Mouse (Mus musculus): ENCODE data around the gene Gm9857. TPM values are rescaled to one million over a fixed set of nuclear protein-coding genes. Genes with fewer than 3 reads are reported as not detected.

The Gm9857 gene
- polyA plus RNA-seq, 1 experiment from 2014 or later = not detected

- no peaks in the 10 kb centered on the region for H3K36me3 ChIP-seq (ENCODE audit: control insufficient read depth, insufficient read depth)
- no peak overlapping the region for H3K4me2 ChIP-seq (ENCODE audit: low read depth, low read length)
- no peak overlapping the region for H3K4me3 ChIP-seq (ENCODE audit: low read depth, low read length)
- H3K9ac ChIP-seq (ENCODE audit: low read depth, low read length) = no peak overlapping the region
- no peak overlapping the region for H3K27ac ChIP-seq (ENCODE audit: low read length)
- H3K27me3 ChIP-seq (ENCODE audit: control insufficient read depth, insufficient read depth, low read depth, low read length) = no peaks in the 10 kb centered on the region
- H3K4me1 ChIP-seq (ENCODE audit: control insufficient read depth, low read depth, low read length) = no peaks in the 10 kb centered on the region
- WGBS (ENCODE audit: insufficient replicate concordance) = 59% methylated on average over 3 of the region's 3 CpGs
- H3K9me3 ChIP-seq (replicated peaks; ENCODE audit: control insufficient read depth, low read length) = no peaks in the 10 kb centered on the region
- ATAC-seq (ENCODE audit: low read depth) = no peak
Measured at GRCm38 (mm10) chr3:108966051-108966450, 25.8 kb upstream of the Gm9857 start.

GRCm38 (mm10) chr3:108964361-108965044 is 24.3 kb upstream of the Gm9857 start:
- WGBS (ENCODE audit: insufficient replicate concordance) = 79% methylated on average over 7 of the region's 7 CpGs
- H3K9me3 ChIP-seq (replicated peaks; ENCODE audit: control insufficient read depth, low read length) = no peaks in the 10 kb centered on the region
- no peak for ATAC-seq (ENCODE audit: low read depth)

DNA sequence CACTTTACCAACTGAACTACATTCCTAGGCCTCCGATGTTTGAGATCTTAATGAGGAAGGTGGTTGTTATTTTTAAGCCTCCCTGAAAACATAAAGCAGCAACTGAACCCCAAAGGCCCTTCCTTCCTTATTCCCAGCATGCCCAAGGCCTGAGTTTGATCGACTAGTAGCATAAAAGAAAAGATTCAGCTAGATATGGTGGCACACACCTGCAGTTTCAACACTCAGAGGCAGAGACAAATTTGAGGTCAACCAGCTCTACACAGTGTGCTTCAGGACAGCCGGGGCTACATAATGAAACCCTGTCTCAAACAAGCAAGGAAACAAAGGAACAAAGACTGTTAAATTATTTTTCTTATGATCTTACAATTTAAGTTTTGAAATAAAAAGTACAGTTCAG is 23.5 kb upstream of the Gm9857 start:
- Histone ChIP-seq H3K27me3 (ENCODE audit: control insufficient read depth, insufficient read depth, low read depth, low read length) (no peaks in the 10 kb centered on the region), H3K36me3 (ENCODE audit: control insufficient read depth, insufficient read depth) (no peaks in the 10 kb centered on the region), H3K27ac (ENCODE audit: low read length) (no peak overlapping the region), H3K4me1 (ENCODE audit: control insufficient read depth, low read depth, low read length) (no peaks in the 10 kb centered on the region), H3K9me3 (replicated peaks; ENCODE audit: control insufficient read depth, low read length) (no peaks in the 10 kb centered on the region), H3K9ac (ENCODE audit: low read depth, low read length) (no peak overlapping the region), H3K4me3 (ENCODE audit: low read depth, low read length) (no peak overlapping the region), H3K4me2 (ENCODE audit: low read depth, low read length) (no peak overlapping the region)
- WGBS (ENCODE audit: insufficient replicate concordance) = 53% methylated on average over 3 of the region's 3 CpGs
- no peak for ATAC-seq (ENCODE audit: low read depth)

More at GRCm38 (mm10) chr3:108964361-108965044, 24.3 kb upstream of the Gm9857 start:
- no peak overlapping the region for H3K4me2 ChIP-seq (ENCODE audit: low read depth, low read length)
- H3K4me3 ChIP-seq (ENCODE audit: low read depth, low read length) = no peak overlapping the region
- no peaks in the 10 kb centered on the region for H3K4me1 ChIP-seq (ENCODE audit: control insufficient read depth, low read depth, low read length)
- H3K27me3 ChIP-seq (ENCODE audit: control insufficient read depth, insufficient read depth, low read depth, low read length) = no peaks in the 10 kb centered on the region
- H3K36me3 ChIP-seq (ENCODE audit: control insufficient read depth, insufficient read depth) = no peaks in the 10 kb centered on the region
- H3K9ac ChIP-seq (ENCODE audit: low read depth, low read length) = no peak overlapping the region
- no peak overlapping the region for H3K27ac ChIP-seq (ENCODE audit: low read length)

DNA sequence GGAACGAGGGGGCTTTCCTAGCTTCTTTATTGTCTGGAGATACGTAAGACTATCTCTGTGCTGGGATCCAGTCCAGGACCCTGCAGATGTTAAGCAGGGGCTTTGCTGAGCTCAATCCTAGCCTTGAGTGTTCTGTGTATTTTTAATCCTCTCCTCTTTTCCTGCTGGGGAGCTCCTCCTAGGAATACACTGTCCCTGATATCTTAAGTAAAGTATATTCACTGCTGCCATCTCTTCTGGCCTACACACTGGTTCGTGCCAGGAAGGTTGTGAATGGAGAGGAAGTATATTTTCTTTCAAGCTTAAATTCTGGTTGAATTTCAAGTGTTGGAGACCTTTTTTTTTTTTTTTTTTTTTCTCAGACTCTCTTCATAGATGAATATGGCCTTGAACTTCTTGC is 23.0 kb upstream of the Gm9857 start:
- no peak for ATAC-seq (ENCODE audit: low read depth)
- H3K4me2 ChIP-seq (ENCODE audit: low read depth, low read length) = no peak overlapping the region
- H3K4me3 ChIP-seq (ENCODE audit: low read depth, low read length) = no peak overlapping the region
- no peaks in the 10 kb centered on the region for H3K27me3 ChIP-seq (ENCODE audit: control insufficient read depth, insufficient read depth, low read depth, low read length)
- H3K27ac ChIP-seq (ENCODE audit: low read length) = no peak overlapping the region
- H3K4me1 ChIP-seq (ENCODE audit: control insufficient read depth, low read depth, low read length) = no peaks in the 10 kb centered on the region
- WGBS (ENCODE audit: insufficient replicate concordance) = 71% methylated on average over 3 of the region's 3 CpGs
- no peaks in the 10 kb centered on the region for H3K9me3 ChIP-seq (replicated peaks; ENCODE audit: control insufficient read depth, low read length)
- H3K36me3 ChIP-seq (ENCODE audit: control insufficient read depth, insufficient read depth) = no peaks in the 10 kb centered on the region
- H3K9ac ChIP-seq (ENCODE audit: low read depth, low read length) = no peak overlapping the region

DNA sequence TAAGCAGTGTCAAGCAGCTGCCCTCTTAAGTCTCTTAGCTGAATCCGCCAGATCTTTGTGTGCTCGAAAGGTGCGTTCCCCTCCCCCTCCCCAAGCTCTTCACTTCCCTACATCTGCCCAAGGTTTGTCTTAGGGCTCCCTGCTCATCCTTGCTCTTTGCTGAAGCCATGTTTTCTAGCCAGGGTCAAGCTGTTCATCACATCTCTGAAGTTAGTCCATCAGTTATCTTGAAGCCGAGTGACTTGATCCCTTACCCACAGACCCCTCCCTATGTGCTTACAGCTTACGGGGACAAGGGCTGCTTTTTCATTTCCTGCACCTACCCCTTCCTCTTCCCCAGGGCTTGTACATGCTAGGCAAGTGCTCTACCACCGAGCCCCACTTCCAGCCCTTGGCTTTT is 21.4 kb upstream of the Gm9857 start:
- ATAC-seq (ENCODE audit: low read depth) = no peak
- H3K4me3 ChIP-seq (ENCODE audit: low read depth, low read length) = no peak overlapping the region
- H3K4me2 ChIP-seq (ENCODE audit: low read depth, low read length) = no peak overlapping the region
- WGBS (ENCODE audit: insufficient replicate concordance) = 26% methylated on average over 6 of the region's 6 CpGs
- H3K9me3 ChIP-seq (replicated peaks; ENCODE audit: control insufficient read depth, low read length) = no peaks in the 10 kb centered on the region
- no peak overlapping the region for H3K27ac ChIP-seq (ENCODE audit: low read length)
- H3K27me3 ChIP-seq (ENCODE audit: control insufficient read depth, insufficient read depth, low read depth, low read length) = no peaks in the 10 kb centered on the region
- no peaks in the 10 kb centered on the region for H3K4me1 ChIP-seq (ENCODE audit: control insufficient read depth, low read depth, low read length)
- no peak overlapping the region for H3K9ac ChIP-seq (ENCODE audit: low read depth, low read length)
- H3K36me3 ChIP-seq (ENCODE audit: control insufficient read depth, insufficient read depth) = no peaks in the 10 kb centered on the region

GRCm38 (mm10) chr3:108961226-108961625 is 21.0 kb upstream of the Gm9857 start:
- Histone ChIP-seq H3K4me1 (ENCODE audit: control insufficient read depth, low read depth, low read length) (no peaks in the 10 kb centered on the region), H3K4me3 (ENCODE audit: low read depth, low read length) (no peak overlapping the region), H3K9ac (ENCODE audit: low read depth, low read length) (no peak overlapping the region), H3K27ac (ENCODE audit: low read length) (no peak overlapping the region), H3K9me3 (replicated peaks; ENCODE audit: control insufficient read depth, low read length) (no peaks in the 10 kb centered on the region), H3K27me3 (ENCODE audit: control insufficient read depth, insufficient read depth, low read depth, low read length) (no peaks in the 10 kb centered on the region), H3K4me2 (ENCODE audit: low read depth, low read length) (no peak overlapping the region), H3K36me3 (ENCODE audit: control insufficient read depth, insufficient read depth) (no peaks in the 10 kb centered on the region)
- no peak for ATAC-seq (ENCODE audit: low read depth)
- WGBS (ENCODE audit: insufficient replicate concordance) = 54% methylated on average over 7 of the region's 7 CpGs

DNA sequence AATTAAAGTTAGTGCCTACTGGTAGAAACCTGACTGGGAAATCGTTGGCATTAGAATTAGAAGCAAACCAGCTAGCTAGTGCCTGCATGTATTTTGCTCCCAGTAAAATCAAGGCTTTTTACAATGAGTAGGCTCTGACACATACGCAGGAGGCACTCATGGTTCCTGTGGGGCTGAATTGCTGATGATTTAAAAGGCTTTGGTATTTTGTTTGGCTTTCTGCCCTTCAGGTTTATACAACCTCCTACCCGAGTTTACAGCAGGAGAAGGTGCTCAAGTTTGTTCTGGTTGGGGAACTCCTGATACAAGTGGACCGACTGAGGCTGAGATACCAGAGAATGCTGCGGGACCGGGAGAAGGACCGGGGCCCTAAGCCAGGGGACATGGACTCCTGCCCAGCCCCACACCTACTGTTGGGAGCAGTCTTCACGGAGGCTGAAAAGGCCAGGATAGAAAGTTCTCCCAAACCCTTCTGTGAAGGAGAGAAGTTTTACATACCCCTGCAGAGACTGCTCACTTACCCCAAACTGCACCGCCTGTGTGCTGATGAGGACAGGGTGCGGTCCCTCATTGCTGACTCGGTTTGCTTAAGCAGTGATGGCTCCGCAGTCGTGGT is 19.5 kb upstream of the Gm9857 start:
- WGBS (ENCODE audit: insufficient replicate concordance) = 62% methylated on average over 13 of the region's 13 CpGs

GRCm38 (mm10) chr3:108957976-108958375 is 17.7 kb upstream of the Gm9857 start:
- no peak overlapping the region for H3K4me3 ChIP-seq (ENCODE audit: low read depth, low read length)
- H3K9me3 ChIP-seq (replicated peaks; ENCODE audit: control insufficient read depth, low read length) = no peaks in the 10 kb centered on the region
- H3K27ac ChIP-seq (ENCODE audit: low read length) = no peak overlapping the region
- H3K4me2 ChIP-seq (ENCODE audit: low read depth, low read length) = no peak overlapping the region
- no peaks in the 10 kb centered on the region for H3K27me3 ChIP-seq (ENCODE audit: control insufficient read depth, insufficient read depth, low read depth, low read length)
- no peak for ATAC-seq (ENCODE audit: low read depth)
- no peak overlapping the region for H3K9ac ChIP-seq (ENCODE audit: low read depth, low read length)
- no peaks in the 10 kb centered on the region for H3K36me3 ChIP-seq (ENCODE audit: control insufficient read depth, insufficient read depth)
- no peaks in the 10 kb centered on the region for H3K4me1 ChIP-seq (ENCODE audit: control insufficient read depth, low read depth, low read length)

More for the DNA sequence above, 19.5 kb upstream of the Gm9857 start:
- Histone ChIP-seq H3K9me3 (replicated peaks; ENCODE audit: control insufficient read depth, low read length) (no peaks in the 10 kb centered on the region), H3K27ac (ENCODE audit: low read length) (no peak overlapping the region), H3K36me3 (ENCODE audit: control insufficient read depth, insufficient read depth) (no peaks in the 10 kb centered on the region), H3K9ac (ENCODE audit: low read depth, low read length) (no peak overlapping the region), H3K4me1 (ENCODE audit: control insufficient read depth, low read depth, low read length) (no peaks in the 10 kb centered on the region), H3K4me3 (ENCODE audit: low read depth, low read length) (no peak overlapping the region), H3K4me2 (ENCODE audit: low read depth, low read length) (no peak overlapping the region), H3K27me3 (ENCODE audit: control insufficient read depth, insufficient read depth, low read depth, low read length) (no peaks in the 10 kb centered on the region)
- ATAC-seq (ENCODE audit: low read depth) = no peak

- no peak overlapping the region for H3K4me3 ChIP-seq (ENCODE audit: low read depth, low read length)
- ATAC-seq (ENCODE audit: low read depth) = no peak
- H3K4me2 ChIP-seq (ENCODE audit: low read depth, low read length) = no peak overlapping the region
- 74% methylated on average over 10 of the region's 10 CpGs for WGBS (ENCODE audit: insufficient replicate concordance)
- no peaks in the 10 kb centered on the region for H3K4me1 ChIP-seq (ENCODE audit: control insufficient read depth, low read depth, low read length)
- H3K9me3 ChIP-seq (replicated peaks; ENCODE audit: control insufficient read depth, low read length) = no peaks in the 10 kb centered on the region
- H3K9ac ChIP-seq (ENCODE audit: low read depth, low read length) = no peak overlapping the region
- no peaks in the 10 kb centered on the region for H3K27me3 ChIP-seq (ENCODE audit: control insufficient read depth, insufficient read depth, low read depth, low read length)
- no peak overlapping the region for H3K27ac ChIP-seq (ENCODE audit: low read length)
- H3K36me3 ChIP-seq (ENCODE audit: control insufficient read depth, insufficient read depth) = no peaks in the 10 kb centered on the region
Measured at GRCm38 (mm10) chr3:108940996-108941395, 751 bp upstream of the Gm9857 start.

Measured in liver, embryonic 16.5 days (tissue).